Mouse (Mus musculus) hindlimb bud, embryonic 11.5 days (tissue): ENCODE data around the gene Sh3kbp1.

Source experiments
- DNase-seq: peaks from one replicate; pipeline ENCODE4 v3.0.0-alpha.2; 2012; ENCODE audit warnings: low read depth, low spot score; ENCODE audit errors: extremely low spot score

Gene Sh3kbp1

DNA sequence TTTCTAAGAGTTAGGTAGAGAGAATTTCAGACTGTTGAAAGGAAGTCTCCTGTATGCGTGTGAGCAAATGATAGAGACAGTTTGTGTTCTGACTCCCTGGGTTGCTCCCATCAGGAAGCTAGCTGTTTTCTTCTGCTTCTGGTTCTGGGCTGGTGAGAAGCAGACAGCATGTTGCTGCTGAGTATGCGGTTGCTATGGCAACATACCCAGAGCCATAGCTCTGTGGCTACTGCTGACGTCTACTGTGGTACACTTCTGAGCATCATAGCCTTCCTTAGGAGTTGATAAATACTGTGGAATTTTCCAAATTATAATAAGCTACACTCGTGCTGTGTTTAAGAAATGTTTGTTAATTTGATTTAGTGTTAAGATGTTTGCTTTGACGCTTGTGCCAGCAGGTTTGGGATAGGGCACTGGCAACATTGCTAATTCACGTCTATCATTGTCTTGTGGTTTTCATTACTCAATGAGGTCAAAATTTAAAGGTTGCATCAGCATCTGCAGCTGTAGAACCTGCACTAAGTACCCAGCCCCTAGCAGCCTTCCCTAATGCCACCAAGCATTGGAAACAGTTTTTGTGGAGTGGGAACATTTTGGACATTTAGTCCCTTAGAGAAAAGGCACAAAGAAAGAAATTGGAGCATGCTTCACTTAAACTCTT, 202.2 kb downstream of the Sh3kbp1 start:
- no peak for DNase-seq

DNA sequence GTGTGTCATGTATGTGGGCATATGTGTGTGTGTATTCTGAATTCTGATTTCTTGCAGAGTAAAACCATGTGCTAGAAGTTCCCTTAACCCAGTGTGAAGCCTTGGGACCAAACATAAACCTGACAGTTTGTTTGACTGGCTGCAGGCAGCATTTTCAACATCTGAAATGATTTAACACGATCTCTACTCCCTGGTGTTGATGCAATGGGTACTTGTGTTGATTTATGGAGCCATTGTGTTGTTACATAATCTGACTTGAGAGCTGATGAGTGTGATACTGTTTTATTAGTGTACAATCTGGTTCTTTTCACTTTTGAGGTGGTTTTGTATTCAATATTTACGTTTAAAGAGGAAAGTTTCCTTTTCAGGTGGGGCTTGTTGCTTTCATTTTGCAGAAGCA, 204.1 kb downstream of the Sh3kbp1 start:
- DNase-seq, result no peak

DNA sequence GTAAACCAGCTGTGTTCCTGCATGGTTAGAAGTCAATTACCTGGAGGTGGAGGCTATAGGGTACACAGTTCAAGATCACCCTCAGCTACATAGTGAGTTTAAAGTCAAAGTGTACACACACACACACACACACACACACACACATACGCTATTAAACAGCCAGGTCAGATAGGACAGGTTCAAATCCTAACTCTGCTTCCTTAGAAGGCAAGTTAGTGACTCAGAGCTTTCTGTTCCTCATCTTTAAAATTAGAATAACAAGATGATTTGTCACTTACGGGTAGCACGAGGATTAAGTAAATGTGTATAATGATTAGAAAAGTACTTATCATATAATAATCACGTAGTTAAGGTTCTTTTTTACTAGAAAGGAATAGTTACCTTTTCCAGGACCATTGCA, 208.2 kb downstream of the Sh3kbp1 start:
- no peak for DNase-seq

DNA sequence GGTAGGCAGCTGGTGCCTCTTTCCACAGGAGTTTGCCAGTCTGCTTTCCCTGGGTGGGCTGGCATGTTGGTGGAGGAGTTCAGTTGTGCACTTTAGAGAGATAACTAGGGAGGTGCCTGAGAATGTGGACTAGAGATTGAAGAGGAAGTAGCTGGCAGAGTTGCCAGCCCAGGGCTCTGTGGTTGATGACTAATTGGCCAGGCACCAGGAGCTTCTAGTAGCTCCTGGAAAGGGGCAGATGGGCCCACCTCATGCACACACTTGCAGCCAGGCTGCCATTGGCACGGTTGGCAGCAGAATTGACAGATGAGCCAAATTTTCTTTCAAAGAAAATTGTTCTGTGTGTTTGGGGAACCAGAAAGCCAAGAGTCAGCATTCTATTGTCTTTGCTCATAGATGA, 210.3 kb downstream of the Sh3kbp1 start:
- no peak for DNase-seq

DNA sequence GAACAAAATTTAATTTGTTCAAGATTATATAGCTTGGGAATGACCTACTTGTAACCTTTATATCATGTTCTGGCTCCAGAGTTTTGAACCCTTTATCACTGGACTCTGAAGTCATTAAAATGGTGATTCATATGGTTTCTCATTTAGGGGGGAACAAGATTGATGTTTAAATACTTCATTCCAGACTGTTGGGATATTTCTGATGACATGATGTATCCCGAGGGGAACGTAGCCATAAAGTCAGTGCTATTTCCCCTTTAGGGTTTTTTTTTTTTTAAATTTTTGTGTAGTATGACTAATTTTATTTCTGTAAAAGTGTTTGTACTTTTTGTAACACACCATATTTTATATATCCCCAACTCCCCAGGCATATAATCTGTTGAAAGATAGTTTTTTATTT, 212.7 kb downstream of the Sh3kbp1 start:
- DNase-seq, result no peak

DNA sequence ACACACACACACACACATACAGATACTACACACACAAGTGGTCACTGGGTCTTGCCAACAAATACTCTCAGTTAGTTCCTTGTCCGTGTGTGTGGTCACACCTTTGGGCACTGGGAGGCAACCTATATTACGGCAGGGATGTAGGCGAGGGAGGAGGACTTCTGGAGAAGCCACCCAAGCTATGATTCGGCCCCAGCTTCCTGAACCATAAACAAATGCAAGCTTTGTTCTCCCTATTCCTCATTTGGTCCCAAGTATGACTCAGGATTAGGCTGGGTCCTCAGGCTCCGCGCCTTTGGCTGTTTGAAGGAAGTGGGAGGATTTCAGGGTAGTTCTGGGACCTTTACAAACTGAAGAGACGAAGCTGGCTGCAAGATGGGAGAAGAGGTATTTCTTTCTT, 213.2 kb downstream of the Sh3kbp1 start:
- no peak for DNase-seq

DNA sequence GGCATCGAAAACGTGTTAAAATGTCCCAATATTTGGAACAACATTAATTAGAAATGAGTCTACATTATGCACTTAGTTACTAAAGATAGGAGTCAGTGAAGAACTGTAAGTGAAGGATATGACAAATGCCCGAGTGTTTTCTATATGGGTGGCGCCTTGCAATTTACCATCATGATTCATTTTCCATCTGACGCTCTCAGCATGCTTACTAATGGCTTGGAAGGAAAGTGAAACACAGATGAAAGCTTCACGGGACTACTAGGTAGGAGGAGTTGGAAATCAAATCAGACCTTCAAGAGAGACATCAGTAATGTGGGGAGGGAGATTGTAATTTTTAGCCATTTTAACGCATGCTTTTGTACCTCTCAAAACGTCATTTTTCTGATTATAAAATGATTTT, 223.7 kb downstream of the Sh3kbp1 start:
- no peak for DNase-seq

DNA sequence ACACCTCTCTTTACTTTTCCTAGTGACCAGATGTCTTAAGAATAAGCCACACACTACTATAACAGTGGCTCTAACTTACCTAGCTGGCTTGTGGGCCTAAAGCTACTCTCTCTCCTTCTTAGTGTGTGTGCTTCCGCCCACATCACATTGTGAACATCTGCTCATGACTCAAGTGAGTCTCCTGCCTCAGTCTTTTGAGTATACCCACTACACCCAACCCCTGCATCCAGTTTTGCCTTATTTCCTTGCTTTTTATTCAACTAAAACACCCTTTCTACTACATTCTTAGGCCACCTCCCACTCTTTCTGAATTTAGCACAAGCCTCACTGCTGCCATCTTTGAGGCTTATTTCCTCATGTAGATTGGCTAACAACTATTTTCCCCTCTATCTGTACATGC, 229.8 kb downstream of the Sh3kbp1 start:
- no peak for DNase-seq

DNA sequence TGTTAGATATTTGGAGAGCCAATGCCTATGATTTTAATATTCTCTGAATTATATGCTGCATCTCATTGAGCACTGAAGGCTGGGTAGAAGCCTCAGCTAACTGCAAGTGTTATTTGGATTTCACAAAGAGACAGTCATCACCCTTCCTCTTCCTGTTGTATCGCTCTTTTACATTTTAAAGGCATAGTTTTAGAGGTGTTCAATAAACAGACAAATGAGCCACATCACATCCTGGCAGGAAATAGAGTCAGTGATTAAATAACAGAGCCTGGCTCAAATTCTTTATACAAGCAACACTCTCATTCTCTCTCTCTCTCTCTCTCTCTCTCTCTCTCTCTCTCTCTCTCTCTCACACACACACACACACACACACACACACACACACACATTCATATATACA, 231.1 kb downstream of the Sh3kbp1 start:
- DNase-seq, result no peak

DNA sequence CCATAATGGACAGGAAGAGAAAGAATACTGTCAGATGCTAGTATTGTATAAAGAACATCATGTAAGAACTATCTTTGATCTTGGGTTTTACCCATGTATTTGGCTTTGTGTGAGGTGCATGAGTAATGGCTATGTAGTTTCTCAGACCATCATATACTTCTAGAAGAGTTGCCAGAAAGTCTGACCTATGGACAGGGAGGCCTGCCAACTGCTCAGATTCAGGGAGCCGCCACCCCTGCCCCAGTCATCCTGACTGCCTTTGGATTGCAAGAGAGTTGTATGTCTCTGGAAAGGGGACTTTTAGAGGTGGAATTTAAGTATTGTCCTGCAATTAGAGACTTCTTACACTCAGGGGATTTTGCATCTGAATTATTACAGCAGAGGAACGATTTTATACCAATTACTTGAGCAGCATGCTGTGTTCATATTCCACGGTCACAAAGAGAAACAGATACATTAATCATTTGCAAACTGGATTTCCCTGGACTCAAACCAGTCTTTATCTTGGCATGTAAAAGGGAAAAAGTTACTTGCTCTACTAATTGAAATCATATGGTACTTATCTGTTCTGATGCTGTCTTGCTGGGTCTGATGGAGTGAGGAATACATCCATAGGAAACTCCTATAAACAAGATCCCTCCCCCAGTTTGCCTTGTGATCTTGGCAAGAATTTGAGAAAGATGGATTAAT, 233.9 kb downstream of the Sh3kbp1 start:
- no peak for DNase-seq

DNA sequence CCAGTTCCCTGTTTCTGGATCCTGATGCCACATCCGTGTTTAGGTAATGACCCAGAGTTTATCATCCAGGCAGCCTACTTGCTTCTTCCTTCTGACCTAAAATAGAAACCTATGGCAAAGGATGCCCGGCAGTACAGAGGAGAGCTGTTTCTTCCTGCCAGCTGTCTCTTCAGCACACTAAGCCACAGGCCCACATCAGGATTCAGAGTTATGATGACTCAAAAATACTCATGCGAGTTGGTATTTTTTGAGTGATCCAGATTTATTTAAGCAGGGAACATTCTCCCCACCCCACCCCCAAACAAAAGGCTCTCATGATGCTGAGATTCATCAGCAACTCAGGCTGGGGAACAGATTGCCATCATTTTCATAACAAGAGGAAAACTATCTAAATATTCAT, 240.6 kb downstream of the Sh3kbp1 start:
- DNase-seq, result no peak

DNA sequence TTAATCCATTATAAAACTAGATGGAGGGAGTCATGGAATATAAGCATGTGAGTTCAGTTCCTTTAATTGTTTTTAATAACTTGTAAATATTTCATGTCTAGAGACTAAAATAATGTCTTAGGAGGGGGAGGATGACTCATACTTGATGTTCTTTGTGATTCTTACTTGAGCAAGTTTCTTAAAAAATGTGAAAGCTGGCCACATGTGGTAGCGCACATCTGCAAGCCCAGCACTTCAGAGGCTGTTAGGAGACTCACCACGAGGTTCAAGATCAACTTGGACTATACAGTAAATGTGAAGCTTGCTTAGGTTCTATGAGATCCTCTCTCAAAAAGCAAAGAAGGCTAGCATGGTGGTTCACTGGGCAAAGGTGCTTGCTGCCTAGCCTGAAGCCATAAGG, 245.4 kb downstream of the Sh3kbp1 start:
- no peak for DNase-seq

DNA sequence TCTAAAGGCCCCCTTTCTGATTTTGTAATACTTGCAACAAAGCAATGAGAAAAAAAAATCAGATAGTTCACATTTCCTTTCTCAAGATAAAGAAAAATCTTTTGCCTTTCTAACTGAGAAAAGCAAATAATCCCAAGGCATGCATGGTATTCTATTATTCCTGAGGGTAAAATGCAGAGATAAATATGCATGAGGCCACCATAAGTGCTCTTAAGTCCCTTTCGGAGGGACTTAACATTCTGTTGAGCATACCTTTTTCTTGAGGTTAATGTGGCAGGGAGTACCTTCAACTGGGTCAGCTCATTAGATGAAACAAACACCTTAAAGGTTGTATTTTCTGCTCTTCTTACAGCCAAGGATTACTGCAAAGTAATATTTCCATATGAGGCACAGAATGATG, 250.7 kb downstream of the Sh3kbp1 start:
- DNase-seq, result no peak

DNA sequence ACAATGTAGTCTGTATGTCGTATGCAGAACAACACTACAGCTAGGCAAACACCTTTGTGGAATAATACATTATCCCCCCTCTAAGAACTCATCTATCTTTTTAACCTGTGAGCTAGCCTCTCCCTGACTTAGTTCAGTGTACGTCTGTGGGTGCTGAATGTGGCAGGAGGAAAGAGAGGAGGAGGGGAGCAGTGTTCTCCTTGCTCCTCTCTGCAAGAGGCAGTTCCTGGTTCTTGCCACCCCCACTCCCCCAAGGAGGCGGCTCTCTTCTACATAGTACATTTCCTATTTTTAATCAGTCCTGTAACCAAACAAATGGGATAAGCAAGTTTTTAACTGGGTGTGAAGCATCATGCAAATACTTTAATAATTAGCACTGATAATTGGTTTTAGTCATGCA, 252.4 kb downstream of the Sh3kbp1 start:
- DNase-seq, result no peak

DNA sequence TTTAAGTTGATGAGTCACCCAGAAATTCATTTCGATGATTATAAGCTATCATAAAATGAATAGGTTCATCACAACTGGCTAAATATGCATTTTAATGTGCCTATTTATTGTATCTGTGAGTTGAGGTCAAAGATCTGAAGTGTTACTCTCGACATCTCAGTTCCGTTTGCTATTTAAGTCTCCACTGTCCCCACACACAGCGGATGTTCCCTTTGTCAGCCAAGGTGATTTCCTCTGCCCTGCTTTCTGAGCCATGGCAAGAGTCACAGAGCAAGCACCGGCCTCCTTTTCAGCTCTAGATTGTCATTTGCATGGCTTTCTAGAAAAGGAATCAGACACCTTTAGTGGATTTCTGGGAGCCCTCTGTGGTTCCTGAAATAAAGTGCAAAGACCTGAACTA, 254.5 kb downstream of the Sh3kbp1 start:
- DNase-seq, result no peak

DNA sequence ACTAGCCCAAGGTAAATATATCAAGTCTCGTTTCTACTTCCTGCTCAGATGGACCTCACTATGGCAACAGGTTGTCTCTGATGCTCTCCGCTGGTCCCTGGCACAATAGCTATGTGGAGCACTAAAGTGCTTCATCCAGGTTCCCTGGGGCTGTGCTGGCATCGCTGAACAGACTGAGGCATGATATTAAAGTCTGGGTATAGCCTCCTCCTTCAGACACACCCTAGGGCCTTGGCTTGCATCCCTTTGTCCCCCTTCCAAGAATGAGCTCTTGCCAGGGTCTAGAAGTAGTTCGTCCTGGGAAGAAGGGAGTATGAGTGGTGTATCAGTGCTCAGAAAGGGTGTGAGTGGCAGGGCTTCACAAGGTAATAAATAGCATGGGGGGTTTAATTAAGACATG, 269.5 kb downstream of the Sh3kbp1 start:
- DNase-seq, result no peak

DNA sequence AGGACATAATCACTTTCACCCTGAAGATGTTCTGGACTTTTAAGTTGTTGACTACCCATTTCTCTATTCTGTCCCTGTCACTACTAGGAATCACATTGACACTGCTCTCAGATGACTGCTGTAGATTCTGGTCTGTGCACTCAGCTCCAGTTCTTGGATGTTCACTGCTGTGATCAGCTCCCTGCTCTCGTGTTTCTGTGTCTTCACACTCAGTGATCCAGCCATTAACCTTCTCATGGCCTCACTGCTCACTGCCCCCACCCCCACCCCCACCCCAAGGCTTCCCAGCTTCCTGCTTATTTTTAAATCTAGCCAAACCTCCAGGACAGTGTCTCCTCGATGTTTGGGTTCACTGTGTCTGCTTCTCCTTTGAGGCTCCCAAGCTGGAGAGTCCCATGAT, 271.0 kb downstream of the Sh3kbp1 start:
- no peak for DNase-seq

DNA sequence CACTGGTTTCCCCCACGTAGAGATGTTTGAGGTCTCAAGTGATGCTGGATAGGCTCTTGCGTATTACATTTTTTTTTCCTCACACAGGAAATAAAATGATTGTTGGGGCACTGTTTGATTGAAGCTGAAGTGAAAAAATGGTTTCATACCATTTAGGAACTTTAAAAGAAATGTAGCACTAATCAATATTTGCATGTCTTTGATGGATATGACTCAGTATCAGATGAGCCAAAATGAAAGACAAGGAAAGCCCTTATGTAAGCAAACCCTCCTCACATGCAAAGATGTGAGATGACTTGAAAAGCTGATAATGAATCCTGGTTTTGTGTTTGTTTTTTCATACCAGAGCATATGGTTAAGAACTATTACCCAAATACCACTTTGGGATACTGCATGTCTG, 272.0 kb downstream of the Sh3kbp1 start:
- DNase-seq, result no peak

DNA sequence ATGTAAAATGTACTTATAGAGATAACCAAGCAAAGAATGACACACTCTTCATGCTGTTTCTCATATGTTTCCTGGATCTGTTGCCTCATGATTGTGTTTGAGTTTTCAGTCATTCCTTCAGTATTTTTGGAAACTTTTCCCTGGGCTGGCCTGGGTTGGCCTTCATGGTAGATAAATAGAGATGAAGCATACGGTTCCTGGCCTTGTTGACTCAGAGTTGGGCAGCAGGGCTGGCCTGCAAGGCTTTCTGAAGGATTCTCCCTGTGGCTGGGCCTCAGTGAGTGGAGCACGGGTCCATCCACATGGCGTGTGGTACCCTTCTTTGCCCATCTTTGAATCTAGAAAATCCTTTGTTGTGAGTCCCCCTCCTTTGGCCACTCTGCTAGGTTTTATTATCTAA, 276.3 kb downstream of the Sh3kbp1 start:
- DNase-seq, result no peak

DNA sequence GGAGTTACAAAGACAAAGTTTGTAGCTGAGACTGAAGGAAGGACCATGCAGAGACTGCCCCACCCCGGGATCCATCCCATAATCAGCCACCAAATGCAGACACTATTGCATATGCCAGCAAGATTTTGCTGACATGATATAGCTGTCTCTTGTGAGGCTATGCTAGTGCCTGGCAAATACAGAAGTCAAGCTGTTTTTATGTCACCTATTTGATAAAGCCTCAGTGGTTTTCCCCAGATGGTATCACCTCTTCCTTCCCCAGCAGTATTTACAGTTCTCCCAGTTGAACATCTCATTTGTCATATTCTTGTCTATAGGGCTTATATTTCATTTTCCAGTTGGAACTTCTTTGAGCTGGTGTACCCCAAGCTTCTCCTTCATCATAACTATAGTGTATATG, 280.6 kb downstream of the Sh3kbp1 start:
- no peak for DNase-seq

DNA sequence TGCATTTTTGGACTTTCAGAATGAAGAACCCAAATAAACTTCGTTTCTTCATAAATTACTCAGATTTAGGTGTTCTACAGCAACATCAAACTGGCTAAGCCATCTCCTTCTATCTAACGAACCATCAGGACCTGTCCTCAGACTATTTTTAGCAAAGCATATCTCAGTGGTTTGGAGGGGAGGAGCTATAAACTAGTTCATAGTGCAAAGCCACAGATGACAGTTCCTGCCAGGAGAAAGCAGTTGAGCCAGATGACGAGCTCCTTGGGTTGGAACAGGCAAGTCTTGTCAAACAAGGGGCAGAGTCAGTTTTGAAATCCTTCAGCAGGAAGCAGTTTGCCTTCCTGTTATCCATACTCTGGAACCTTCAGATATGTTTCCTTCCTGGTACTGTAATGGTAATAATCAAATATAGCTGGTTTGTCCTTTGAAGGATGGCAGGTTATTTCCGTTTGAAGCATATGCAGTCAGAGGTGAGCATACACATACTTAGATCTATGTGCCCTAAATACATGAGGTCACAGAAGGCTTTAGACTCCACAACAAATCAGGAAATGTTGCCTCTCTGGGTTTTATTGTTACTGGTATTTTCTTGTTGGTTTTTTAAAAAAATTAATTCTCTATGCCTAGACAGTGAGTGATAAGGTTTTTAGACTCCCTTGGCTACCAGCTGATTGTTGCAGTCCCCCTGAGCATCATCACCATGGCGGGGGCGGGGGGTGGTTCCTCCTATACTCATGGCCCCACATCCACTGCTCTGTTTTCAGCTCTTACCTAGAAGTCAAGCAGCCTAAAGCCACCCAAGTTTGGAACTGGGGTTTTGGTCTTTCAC, 282.6 kb downstream of the Sh3kbp1 start:
- no peak for DNase-seq

DNA sequence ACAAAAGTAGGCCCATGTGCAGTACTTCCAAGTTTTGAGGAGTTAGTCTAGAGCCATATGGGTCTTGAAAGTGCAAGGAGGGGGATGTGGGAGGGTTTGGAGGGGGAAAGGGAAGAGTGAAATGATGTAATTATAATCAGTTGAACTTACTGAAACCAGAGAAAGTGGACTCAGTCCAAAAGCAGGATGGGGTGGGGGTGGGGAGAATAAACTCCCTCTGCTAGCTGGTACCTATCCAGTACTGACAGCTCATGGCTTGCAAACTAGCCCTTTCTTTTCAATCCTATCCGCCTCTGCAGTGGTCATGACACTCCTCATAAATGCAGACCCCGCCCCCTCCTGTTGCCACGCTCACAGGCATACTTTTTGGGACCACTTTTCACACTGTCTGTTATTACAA, 283.5 kb downstream of the Sh3kbp1 start:
- DNase-seq, result no peak
